Mouse (Mus musculus) limb, embryonic 14.5 days (tissue): ENCODE results near the gene Tmem169. TPM values are rescaled to one million over a fixed set of nuclear protein-coding genes. Genes with fewer than 3 reads are reported as not detected.

Source experiments
- ATAC-seq: fragments of 200-750 bp; cut with Nextera tagmentation; 2 replicates; pipeline ENCODE4 v1.8.0; 2017; ENCODE audit warnings: low read depth, moderate number of reproducible peaks, moderate TSS enrichment; ENCODE audit not compliant: low FRiP score
- DNase-seq: peaks from one replicate; pipeline ENCODE4 v3.0.0-alpha.2; 2015; ENCODE audit warnings: low spot score
- H3K27ac ChIP-seq: fragments of 300-500 bp; sonication (generic); replicated peaks from 2 replicates; pipeline ENCODE4 v1.5.1; 2014; ENCODE audit warnings: low read depth, mild to moderate bottlenecking, low read length, moderate library complexity, mixed read lengths
- H3K27me3 ChIP-seq: fragments of 300-500 bp; sonication (generic); 2 replicates; pipeline ENCODE4 v1.6.1; 2014; ENCODE audit warnings: low read length, mixed read lengths; ENCODE audit not compliant: control insufficient read depth, insufficient read depth
- H3K36me3 ChIP-seq: fragments of 300-500 bp; sonication (generic); 2 replicates; pipeline ENCODE4 v1.6.1; 2014; ENCODE audit warnings: mild to moderate bottlenecking, low read length, moderate library complexity, mixed read lengths; ENCODE audit not compliant: control insufficient read depth, insufficient read depth
- H3K4me1 ChIP-seq: fragments of 300-500 bp; sonication (generic); 2 replicates; pipeline ENCODE4 v1.6.1; 2014; ENCODE audit warnings: antibody characterized with exemption, low read length, mixed read lengths; ENCODE audit not compliant: control insufficient read depth, insufficient read depth
- H3K4me2 ChIP-seq: fragments of 300-500 bp; sonication (generic); replicated peaks from 2 replicates; pipeline ENCODE4 v1.6.1; 2014; ENCODE audit warnings: low read depth, mild to moderate bottlenecking, low read length, moderate library complexity; ENCODE audit not compliant: severe bottlenecking
- H3K4me3 ChIP-seq: fragments of 300-500 bp; sonication (generic); replicated peaks from 2 replicates; pipeline ENCODE4 v1.5.1; 2014; ENCODE audit warnings: low read length
- H3K9ac ChIP-seq: fragments of 300-500 bp; sonication (generic); 2 replicates; pipeline ENCODE4 v1.6.1; 2014; ENCODE audit warnings: mild to moderate bottlenecking, low read depth, low read length, moderate library complexity; ENCODE audit not compliant: severe bottlenecking
- H3K9me3 ChIP-seq: fragments of 300-500 bp; sonication (generic); 2 replicates; pipeline ENCODE4 v1.6.1; 2016; ENCODE audit warnings: low read length; ENCODE audit not compliant: control insufficient read depth
- POLR2A ChIP-seq: fragments of 200-500 bp; IDR thresholded peaks from 2 replicates; pipeline ENCODE4 v1.8.0; 2012; ENCODE audit warnings: inconsistent platforms, mild to moderate bottlenecking, moderate library complexity, borderline replicate concordance; ENCODE audit not compliant: insufficient read depth, insufficient read length; ENCODE audit errors: extremely low read depth
- WGBS: fragments of 180-500 bp; shearing (Covaris S2); extraction: QIAGEN DNeasy Blood & Tissue Kit; methylation state at CpG from one replicate; pipeline ENCODE4 v1.1.7; 2014; 5-methylcytosine and 5-hydroxymethylcytosine counted together
- polyA plus RNA-seq, 2 experiments: library from polyadenylated mRNA; depleted of rRNA in 1 of 2; stranded (reverse) in 1 of 2; unstranded in 1 of 2; fragments of >200 nt; fragmentation: Nextera tagmentation in 1 of 2; extraction: Ambion mirVana in 1 of 2; gene quantifications; 2 replicates each; pipeline versions ENCODE4 v1.2.1 to v1.2.3; 2012 to 2014

The Tmem169 gene
- polyA plus RNA-seq, 2 experiments, result 3.0 to 3.8 TPM

DNA sequence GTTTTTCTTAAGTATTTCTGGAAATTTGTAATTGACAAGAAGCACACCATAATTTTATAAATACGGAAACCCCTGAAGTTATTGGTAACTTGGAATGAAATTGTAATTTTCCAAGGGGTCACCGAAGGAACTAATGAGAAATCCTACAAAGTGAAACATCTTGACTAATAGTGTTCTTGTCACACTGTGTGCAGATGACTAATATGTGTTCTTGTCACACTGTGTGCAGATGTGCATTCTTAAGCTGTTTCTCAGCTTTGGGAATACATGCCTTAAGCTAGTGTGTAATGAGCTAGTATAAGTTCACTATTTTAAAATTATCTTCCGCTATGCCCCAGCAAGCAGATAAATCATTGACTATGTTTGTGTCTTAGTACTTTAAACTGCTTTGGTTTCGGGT, 39.1 kb downstream of the Tmem169 start:
- ATAC-seq (no peak), DNase-seq (no peak)
- Histone ChIP-seq H3K9me3 (no peaks in the 10 kb centered on the region), H3K4me2 (no peak overlapping the region), H3K4me3 (no peak overlapping the region), H3K4me1 (no peaks in the 10 kb centered on the region), H3K9ac (no peak overlapping the region), H3K27ac (no peak overlapping the region), H3K36me3 (peaks cover 81% of the 10 kb centered on the region), H3K27me3 (no peaks in the 10 kb centered on the region)
- TF ChIP-seq POLR2A, result no peak
- 92% methylated on average over 4 of the region's 4 CpGs for WGBS

- WGBS, result 92% methylated on average over 11 of the region's 11 CpGs
- Histone ChIP-seq H3K9me3 (no peaks in the 10 kb centered on the region), H3K4me1 (no peaks in the 10 kb centered on the region), H3K36me3 (peaks cover 79% of the 10 kb centered on the region), H3K27me3 (no peaks in the 10 kb centered on the region), H3K27ac (no peak overlapping the region), H3K4me3 (no peak overlapping the region), H3K4me2 (no peak overlapping the region), H3K9ac (no peak overlapping the region)
- DNase-seq (no peak), ATAC-seq (no peak)
- no peak for TF ChIP-seq POLR2A
Observed at GRCm38 (mm10) chr1:72326162-72326821, 42.1 kb downstream of the Tmem169 start.

- Histone ChIP-seq H3K9ac (no peak overlapping the region), H3K4me1 (no peaks in the 10 kb centered on the region), H3K4me3 (no peak overlapping the region), H3K36me3 (peaks cover 71% of the 10 kb centered on the region), H3K27me3 (no peaks in the 10 kb centered on the region), H3K9me3 (no peaks in the 10 kb centered on the region), H3K27ac (no peak overlapping the region), H3K4me2 (no peak overlapping the region)
- no peak for TF ChIP-seq POLR2A
- ATAC-seq (no peak), DNase-seq (no peak)
- WGBS, result 90% methylated on average over 11 of the region's 11 CpGs
Observed at GRCm38 (mm10) chr1:72334807-72335206, 50.6 kb downstream of the Tmem169 start.

DNA sequence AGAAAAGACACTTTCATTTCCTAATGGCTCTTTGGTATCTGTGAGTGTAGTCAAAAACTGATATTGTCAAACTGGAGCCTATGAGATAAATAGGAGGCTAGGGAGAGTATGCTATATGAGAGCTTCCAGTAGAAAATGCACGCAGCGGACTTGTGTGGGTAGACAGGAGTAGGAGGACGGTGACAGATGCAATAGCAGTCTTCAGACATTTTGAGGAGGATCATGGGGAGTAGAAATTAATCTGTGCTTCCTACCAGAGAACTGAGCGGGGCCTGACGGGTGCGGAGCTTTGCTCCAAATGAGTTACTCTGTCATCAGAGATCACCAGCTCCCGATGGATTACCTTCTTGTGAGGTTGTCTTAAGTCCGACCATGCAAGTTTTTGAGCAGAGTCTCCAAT, 52.6 kb downstream of the Tmem169 start:
- no peaks in the 10 kb centered on the region for H3K4me1 ChIP-seq
- H3K9me3 ChIP-seq, result no peaks in the 10 kb centered on the region
- ATAC-seq, result no peak
- DNase-seq, result no peak
- peaks cover 70% of the 10 kb centered on the region for H3K36me3 ChIP-seq
- no peak overlapping the region for H3K27ac ChIP-seq
- no peak for TF ChIP-seq POLR2A
- no peak overlapping the region for H3K4me2 ChIP-seq
- WGBS, result 93% methylated on average over 8 of the region's 8 CpGs
- no peak overlapping the region for H3K4me3 ChIP-seq
- H3K9ac ChIP-seq, result no peak overlapping the region
- no peaks in the 10 kb centered on the region for H3K27me3 ChIP-seq

DNA sequence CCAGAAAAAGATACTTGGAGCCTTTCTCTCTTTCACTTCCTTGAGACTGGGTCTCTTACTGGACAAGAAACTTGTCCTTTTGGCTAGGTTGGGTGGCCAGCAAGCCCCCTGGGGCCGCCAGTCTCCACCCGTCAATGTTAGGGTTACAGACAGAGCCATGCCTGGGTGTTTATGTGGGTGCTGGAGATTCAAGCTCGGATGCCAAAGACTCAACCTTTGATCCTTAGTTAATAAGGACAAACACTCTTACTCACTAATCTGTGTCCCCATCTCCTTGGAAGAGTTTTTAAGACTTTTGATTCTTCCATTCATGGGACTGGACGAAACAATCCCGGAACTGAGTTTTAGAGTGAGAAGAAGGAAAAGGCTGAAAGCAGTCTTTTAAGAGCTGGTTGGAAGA, 54.2 kb downstream of the Tmem169 start:
- Histone ChIP-seq H3K27me3 (no peaks in the 10 kb centered on the region), H3K4me3 (no peak overlapping the region), H3K36me3 (peaks cover 72% of the 10 kb centered on the region), H3K27ac (no peak overlapping the region), H3K9ac (no peak overlapping the region), H3K9me3 (no peaks in the 10 kb centered on the region), H3K4me2 (no peak overlapping the region), H3K4me1 (no peaks in the 10 kb centered on the region)
- no peak for TF ChIP-seq POLR2A
- ATAC-seq, result no peak
- WGBS, result 91% methylated on average over 5 of the region's 5 CpGs
- no peak for DNase-seq

GRCm38 (mm10) chr1:72347873-72348272, 63.7 kb downstream of the Tmem169 start:
- no peaks in the 10 kb centered on the region for H3K4me1 ChIP-seq
- TF ChIP-seq POLR2A, result no peak
- H3K9me3 ChIP-seq, result no peaks in the 10 kb centered on the region
- DNase-seq (no peak), ATAC-seq (no peak)
- H3K9ac ChIP-seq, result no peak overlapping the region
- H3K27ac ChIP-seq, result no peak overlapping the region
- H3K36me3 ChIP-seq, result peaks cover 76% of the 10 kb centered on the region
- WGBS, result 76% methylated on average over 6 of the region's 6 CpGs
- no peaks in the 10 kb centered on the region for H3K27me3 ChIP-seq
- no peak overlapping the region for H3K4me3 ChIP-seq
- H3K4me2 ChIP-seq, result no peak overlapping the region

Other genes with a start within 250 kb of the Tmem169 start
- 1.1 and 1.5 TPM in 2 replicates for gene Mreg, start 72.1 kb upstream of the Tmem169 start, polyA plus RNA-seq (2012; rRNA removed)
- 3.4 and 4.6 TPM in 2 replicates for gene Mreg, start 72.1 kb upstream of the Tmem169 start, polyA plus RNA-seq (2014; fragmentation: Nextera tagmentation; extraction: Ambion mirVana)
- gene Pecr, start 55 bp upstream of the Tmem169 start, polyA plus RNA-seq (2012; rRNA removed), result 20.1 and 20.5 TPM in 2 replicates
- 29.5 and 31.2 TPM in 2 replicates for gene Pecr, start 55 bp upstream of the Tmem169 start, polyA plus RNA-seq (2014; fragmentation: Nextera tagmentation; extraction: Ambion mirVana)
- 16.1 and 22.6 TPM in 2 replicates for gene Xrcc5, start 23.1 kb downstream of the Tmem169 start, polyA plus RNA-seq (2012; rRNA removed)
- gene Xrcc5, start 23.1 kb downstream of the Tmem169 start, polyA plus RNA-seq (2014; fragmentation: Nextera tagmentation; extraction: Ambion mirVana), result 41.8 and 43.2 TPM in 2 replicates